9 mouse cellular contexts compared by ENCODE assay signal in genomic region chr14:103051159-103051769, GRCm38 (mm10). TPM values are rescaled to one million over a fixed set of nuclear protein-coding genes. Genes with fewer than 3 reads are reported as not detected.
DNase-seq lines count a peak whose midpoint lies in the region; ATAC-seq lines count a peak whose summit lies in the region.
"Had no signal": no experiment of that assay in that cellular context is flagged by ENCODE, and none has a peak within 500 bp of the region (broad histone marks: within the 10 kb centered on the region; RNA-seq: fewer than 3 reads in every experiment).

No protein-coding gene starts in this region.

- WGBS in heart, embryonic 12.5 days, result 35% methylated on average over 8 of the region's 8 CpGs
- 12% methylated on average over 8 of the region's 8 CpGs for WGBS in liver, embryonic 13.5 days (ENCODE audit: insufficient replicate concordance)
- WGBS in stomach, embryonic 15.5 days, result 30% methylated on average over 8 of the region's 8 CpGs

- no peaks in the 10 kb centered on the region for H3K4me1 ChIP-seq in heart, embryonic 12.5 days (replicated peaks)
- H3K4me1 ChIP-seq in liver, embryonic 13.5 days (replicated peaks), result peaks cover 11% of the 10 kb centered on the region
- H3K4me1 ChIP-seq in stomach, embryonic 15.5 days, result no peaks in the 10 kb centered on the region

- DNase-seq in CD4-positive helper T cell, adult 2 months (ENCODE audit: low read depth, low spot score), result peak; percentile 84
- DNase-seq in adrenal gland, postnatal 4 days (ENCODE audit: low spot score in 2 of 2), result peak; percentile 48 to 75
- peak; percentile 90 for DNase-seq in kidney, postnatal 10 days
- DNase-seq in liver, embryonic 13.5 days, result peak; percentile 57
- peak; percentile 86 to 91 for DNase-seq in natural killer cell, adult 2 months (ENCODE audit: low spot score in 2 of 2)

- ATAC-seq in erythroblast, adult 5-6 weeks (replicated peaks; ENCODE audit: low FRiP score, poor library complexity, severe bottlenecking), result peak; percentile 99
- ATAC-seq in heart, embryonic 12.5 days (ENCODE audit: insufficient number of reproducible peaks, low FRiP score), result peak; percentile 75
- ATAC-seq in liver, embryonic 13.5 days (ENCODE audit: low read depth), result peak; percentile 87
- ATAC-seq in stomach, embryonic 15.5 days (ENCODE audit: insufficient read depth, low FRiP score, low read depth), result peak; percentile 73; the same call in 1 of the 2 replicates

- H3K27me3 ChIP-seq in heart, embryonic 12.5 days (replicated peaks), result no peaks in the 10 kb centered on the region; the same call in 1 of the 2 replicates
- H3K27me3 ChIP-seq in liver, embryonic 13.5 days, result no peaks in the 10 kb centered on the region
- H3K27me3 ChIP-seq in stomach, embryonic 15.5 days (replicated peaks), result no peaks in the 10 kb centered on the region

- H3K36me3 ChIP-seq in heart, embryonic 12.5 days, result no peaks in the 10 kb centered on the region
- H3K36me3 ChIP-seq in liver, embryonic 13.5 days, result no peaks in the 10 kb centered on the region
- H3K36me3 ChIP-seq in stomach, embryonic 15.5 days, result no peaks in the 10 kb centered on the region

- H3K4me2 ChIP-seq in heart, embryonic 12.5 days, result no peak overlapping the region
- no peak overlapping the region for H3K4me2 ChIP-seq in liver, embryonic 13.5 days
- H3K4me2 ChIP-seq in stomach, embryonic 15.5 days, result no peak overlapping the region

- no peak overlapping the region for H3K9ac ChIP-seq in heart, embryonic 12.5 days
- no peak overlapping the region for H3K9ac ChIP-seq in liver, embryonic 13.5 days
- H3K9ac ChIP-seq in stomach, embryonic 15.5 days, result no peak overlapping the region

- H3K4me3 ChIP-seq in heart, embryonic 12.5 days, result no peak overlapping the region
- H3K4me3 ChIP-seq in liver, embryonic 13.5 days (replicated peaks), result no peak overlapping the region
- H3K4me3 ChIP-seq in stomach, embryonic 15.5 days (replicated peaks), result no peak overlapping the region
- H3K4me3 ChIP-seq: erythroblast, embryonic 14.5 days had no signal

- H3K9me3 ChIP-seq in heart, embryonic 12.5 days (replicated peaks), result no peaks in the 10 kb centered on the region
- H3K9me3 ChIP-seq in liver, embryonic 13.5 days (replicated peaks), result no peaks in the 10 kb centered on the region
- no peaks in the 10 kb centered on the region for H3K9me3 ChIP-seq in stomach, embryonic 15.5 days

- no peak overlapping the region for H3K27ac ChIP-seq in heart, embryonic 12.5 days (ENCODE audit: poor library complexity, severe bottlenecking)
- H3K27ac ChIP-seq in liver, embryonic 13.5 days, result no peak overlapping the region
- no peak overlapping the region for H3K27ac ChIP-seq in stomach, embryonic 15.5 days

RNA-seq across cellular contexts. Expression of gene Acod1, which starts 4.5 kb away (rescaled TPM):
- total RNA-seq in adrenal gland, postnatal 4 days (2021), result not detected
- 2.7 TPM in 1 of 2 replicates, not detected in the other for total RNA-seq in erythroblast, adult 5-6 weeks (2015; ENCODE audit: low replicate concordance)
- 0.17 and 1.3 TPM in 2 replicates for total RNA-seq in erythroblast, adult 5-6 weeks (2017; ENCODE audit: low replicate concordance)
- polyA plus RNA-seq in heart, embryonic 12.5 days (2016; fragmentation: Nextera tagmentation; extraction: Ambion mirVana), result not detected in 2 replicates
- 0.09 and 0.12 TPM in 2 replicates for polyA plus RNA-seq in liver, embryonic 13.5 days (2015; fragmentation: Nextera tagmentation; extraction: Ambion mirVana)
- polyA plus RNA-seq in stomach, embryonic 15.5 days (2015; fragmentation: Nextera tagmentation; extraction: Ambion mirVana), result 0.05 TPM in 1 of 2 replicates, not detected in the other
- polyA plus RNA-seq: erythroblast, embryonic 14.5 days had no signal

RNA-seq across cellular contexts. Expression of gene Cln5, which starts 18.8 kb away (rescaled TPM):
- 10 to 100 TPM; 19.2 to 23.7 TPM for total RNA-seq in adrenal gland, postnatal 4 days (2021)
- total RNA-seq in erythroblast, adult 5-6 weeks (2015; ENCODE audit: low replicate concordance), result 18.8 and 20.9 TPM in 2 replicates
- total RNA-seq in erythroblast, adult 5-6 weeks (2017; ENCODE audit: low replicate concordance), result 21.9 and 22.2 TPM in 2 replicates
- polyA plus RNA-seq in heart, embryonic 12.5 days (2016; fragmentation: Nextera tagmentation; extraction: Ambion mirVana), result 31.0 TPM in 2 replicates
- 20.9 and 25.2 TPM in 2 replicates for polyA plus RNA-seq in liver, embryonic 13.5 days (2015; fragmentation: Nextera tagmentation; extraction: Ambion mirVana)
- 29.2 and 31.8 TPM in 2 replicates for polyA plus RNA-seq in stomach, embryonic 15.5 days (2015; fragmentation: Nextera tagmentation; extraction: Ambion mirVana)

RNA-seq across cellular contexts. Expression of gene Fbxl3, which starts 48.1 kb away (rescaled TPM):
- 10 to 100 TPM; 93.1 to 98.2 TPM for total RNA-seq in adrenal gland, postnatal 4 days (2021)
- 79.2 and 116 TPM in 2 replicates for total RNA-seq in erythroblast, adult 5-6 weeks (2015; ENCODE audit: low replicate concordance)
- 239 and 296 TPM in 2 replicates for total RNA-seq in erythroblast, adult 5-6 weeks (2017; ENCODE audit: low replicate concordance)
- polyA plus RNA-seq in heart, embryonic 12.5 days (2016; fragmentation: Nextera tagmentation; extraction: Ambion mirVana), result 26.5 and 28.3 TPM in 2 replicates
- 10.5 and 13.9 TPM in 2 replicates for polyA plus RNA-seq in liver, embryonic 13.5 days (2015; fragmentation: Nextera tagmentation; extraction: Ambion mirVana)
- polyA plus RNA-seq in stomach, embryonic 15.5 days (2015; fragmentation: Nextera tagmentation; extraction: Ambion mirVana), result 22.5 and 24.2 TPM in 2 replicates
